Mouse (Mus musculus): ENCODE measurements at regions not wholly inside any gene's neighbourhood (a gene's known extent, or its start where the extent isn't known, plus 50 kb on each side); places are given as distances from the start of the nearest gene placed in this dataset.

GRCm38 (mm10) chr8:50708219-50708911 is 1864.6 kb upstream of the Tenm3 start:
- Histone ChIP-seq H3K27me3 (ENCODE audit: insufficient read depth, low read length) (no peaks in the 10 kb centered on the region), H3K4me2 (ENCODE audit: low read depth, low read length) (no peak overlapping the region), H3K9me3 (ENCODE audit: low read length) (no peaks in the 10 kb centered on the region), H3K4me1 (ENCODE audit: insufficient read depth, low read length) (no peaks in the 10 kb centered on the region), H3K4me3 (ENCODE audit: low read length) (no peak overlapping the region), H3K27ac (no peak overlapping the region), H3K9ac (replicated peaks; ENCODE audit: low read length) (no peak overlapping the region), H3K36me3 (ENCODE audit: insufficient read depth, low read length) (no peaks in the 10 kb centered on the region)
- TF ChIP-seq CTCF (IDR thresholded peaks at IDR 0.05; ENCODE audit: low read depth): no peak
- 0 out of 2 replicates have a peak, but pooled peaks have one; percentile 40 for ATAC-seq
- DNase-seq (ENCODE audit: low spot score): peak; percentile 22
- WGBS: 17% methylated on average over 6 of the region's 6 CpGs

- WGBS: 15% methylated on average over 1 of the region's 1 CpGs
- H3K9ac ChIP-seq (replicated peaks; ENCODE audit: low read length): no peak overlapping the region
- H3K27me3 ChIP-seq (ENCODE audit: insufficient read depth, low read length): no peaks in the 10 kb centered on the region
- H3K4me3 ChIP-seq (ENCODE audit: low read length): no peak overlapping the region
- ATAC-seq (no peak; the same call in 1 of the 2 replicates), DNase-seq (ENCODE audit: low spot score) (peak; percentile 61)
- no peak overlapping the region for H3K27ac ChIP-seq
- H3K4me1 ChIP-seq (ENCODE audit: insufficient read depth, low read length): no peaks in the 10 kb centered on the region
- no peak for TF ChIP-seq CTCF (IDR thresholded peaks at IDR 0.05; ENCODE audit: low read depth)
- no peak overlapping the region for H3K4me2 ChIP-seq (ENCODE audit: low read depth, low read length)
- H3K36me3 ChIP-seq (ENCODE audit: insufficient read depth, low read length): no peaks in the 10 kb centered on the region
- H3K9me3 ChIP-seq (ENCODE audit: low read length): no peaks in the 10 kb centered on the region
Measured at GRCm38 (mm10) chr8:50704276-50704675, 1860.5 kb upstream of the Tenm3 start.

GRCm38 (mm10) chr8:50689033-50689432 is 1845.3 kb upstream of the Tenm3 start:
- H3K9ac ChIP-seq (replicated peaks; ENCODE audit: low read length): no peak overlapping the region
- 41% methylated on average over 1 of the region's 1 CpGs for WGBS
- ATAC-seq: no peak
- no peak overlapping the region for H3K27ac ChIP-seq
- no peak for TF ChIP-seq CTCF (IDR thresholded peaks at IDR 0.05; ENCODE audit: low read depth)
- no peaks in the 10 kb centered on the region for H3K36me3 ChIP-seq (ENCODE audit: insufficient read depth, low read length)
- H3K4me1 ChIP-seq (ENCODE audit: insufficient read depth, low read length): no peaks in the 10 kb centered on the region
- H3K27me3 ChIP-seq (ENCODE audit: insufficient read depth, low read length): no peaks in the 10 kb centered on the region
- DNase-seq (ENCODE audit: low spot score): no peak
- no peak overlapping the region for H3K4me3 ChIP-seq (ENCODE audit: low read length)
- no peak overlapping the region for H3K4me2 ChIP-seq (ENCODE audit: low read depth, low read length)
- H3K9me3 ChIP-seq (ENCODE audit: low read length): no peaks in the 10 kb centered on the region

GRCm38 (mm10) chr8:50665357-50665756 is 1821.6 kb upstream of the Tenm3 start:
- WGBS: 74% methylated on average over 4 of the region's 4 CpGs
- Histone ChIP-seq H3K36me3 (ENCODE audit: insufficient read depth, low read length) (no peaks in the 10 kb centered on the region), H3K4me1 (ENCODE audit: insufficient read depth, low read length) (no peaks in the 10 kb centered on the region), H3K4me3 (ENCODE audit: low read length) (no peak overlapping the region), H3K9me3 (ENCODE audit: low read length) (no peaks in the 10 kb centered on the region), H3K27ac (no peak overlapping the region), H3K27me3 (ENCODE audit: insufficient read depth, low read length) (no peaks in the 10 kb centered on the region), H3K4me2 (ENCODE audit: low read depth, low read length) (no peak overlapping the region), H3K9ac (replicated peaks; ENCODE audit: low read length) (no peak overlapping the region)
- no peak for TF ChIP-seq CTCF (IDR thresholded peaks at IDR 0.05; ENCODE audit: low read depth)
- DNase-seq (ENCODE audit: low spot score) (no peak), ATAC-seq (no peak)

Measured in hindbrain, postnatal 0 days (tissue).